Mouse (Mus musculus) heart, adult 2 months (tissue): Measurements from ENCODE around the gene Btbd1.

Experiments
- EP300 ChIP-seq: fragments of 200-500 bp; IDR thresholded peaks from 2 replicates; pipeline ENCODE4 v1.6.1; 2011; ENCODE audit warnings: low read depth, low read length, control low read depth; ENCODE audit not compliant: insufficient read depth
- POLR2A ChIP-seq: fragments of 200-500 bp; IDR thresholded peaks from 2 replicates; pipeline ENCODE4 v1.6.1; 2011; ENCODE audit warnings: mild to moderate bottlenecking, low read depth, low read length, control low read depth; ENCODE audit not compliant: insufficient read depth

DNA sequence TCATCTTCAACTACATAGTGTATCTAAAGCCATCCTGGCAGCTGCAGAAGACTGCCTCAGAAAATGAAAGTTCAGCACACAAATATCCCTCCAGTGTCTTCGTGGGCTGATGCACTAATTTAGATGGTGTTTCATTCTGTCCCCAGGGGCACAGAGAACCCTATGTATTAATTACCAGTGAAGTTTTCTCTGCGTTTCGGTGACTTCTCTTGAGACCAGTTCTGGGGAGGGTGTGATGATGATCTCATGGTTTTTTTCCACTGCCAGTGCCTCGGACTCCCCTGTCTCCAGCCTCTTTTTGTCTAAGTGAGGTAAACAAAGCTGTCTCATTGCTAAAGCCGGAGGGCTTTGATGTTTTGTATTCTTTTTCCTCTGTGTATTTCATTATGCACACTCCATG lies 53.9 kb downstream of the Btbd1 start:
- no peak for TF ChIP-seq EP300
- TF ChIP-seq POLR2A = no peak
